Mouse (Mus musculus) olfactory bulb, adult 2 months (tissue): ENCODE results near the gene Ttll11.

Experiments
- CTCF ChIP-seq: fragments of 200-500 bp; IDR thresholded peaks from 2 replicates; pipeline ENCODE4 v1.5.1; 2012; ENCODE audit warnings: low read depth, mild to moderate bottlenecking, low read length, moderate library complexity; ENCODE audit not compliant: insufficient read depth
- POLR2A ChIP-seq: fragments of 200-500 bp; IDR thresholded peaks from 2 replicates; pipeline ENCODE4 v1.6.1; 2012; ENCODE audit warnings: mild to moderate bottlenecking, low read depth, low read length, moderate library complexity; ENCODE audit not compliant: insufficient read depth

GRCm38 (mm10) chr2:35890635-35891034 lies 89.1 kb downstream of the Ttll11 start:
- no peak for TF ChIP-seq CTCF
- TF ChIP-seq POLR2A: no peak
